Mouse (Mus musculus): ENCODE measurements around the gene Nmu. TPM values are rescaled to one million over a fixed set of nuclear protein-coding genes. Genes with fewer than 3 reads are reported as not detected.

Gene Nmu
- 2.6 and 2.7 TPM in 2 replicates for polyA plus RNA-seq (2015; fragmentation: Nextera tagmentation; extraction: Ambion mirVana)

GRCm38 (mm10) chr5:76363453-76364104 lies at the start of gene Nmu:
TSS of gene Nmu (minus strand) at chr5:76363788.
- Histone ChIP-seq H3K27ac (replicated peaks) (no peak within 1 kb of the TSS), H3K4me2 (peak within 1 kb of the TSS; percentile 71), H3K36me3 (no peaks in the 10 kb centered on the region), H3K4me3 (replicated peaks) (peak within 1 kb of the TSS; percentile 36), H3K27me3 (replicated peaks) (peaks cover 13% of the 10 kb centered on the region), H3K9ac (replicated peaks) (peak within 1 kb of the TSS; percentile 38), H3K4me1 (peaks cover 13% of the 10 kb centered on the region), H3K9me3 (replicated peaks) (no peaks in the 10 kb centered on the region)
- ATAC-seq (ENCODE audit: low FRiP score) = no peak
- WGBS = 6% methylated on average over 34 of the region's 35 CpGs

GRCm38 (mm10) chr5:76411697-76412096 lies 48.1 kb upstream of the Nmu start:
- ATAC-seq (ENCODE audit: low FRiP score) = no peak
- Histone ChIP-seq H3K9me3 (replicated peaks) (no peaks in the 10 kb centered on the region), H3K27me3 (replicated peaks) (no peaks in the 10 kb centered on the region), H3K4me3 (replicated peaks) (no peak overlapping the region), H3K4me2 (no peak overlapping the region), H3K36me3 (no peaks in the 10 kb centered on the region), H3K4me1 (no peaks in the 10 kb centered on the region), H3K9ac (replicated peaks) (no peak overlapping the region), H3K27ac (replicated peaks) (no peak overlapping the region)
- 92% methylated on average over 4 of the region's 4 CpGs for WGBS

GRCm38 (mm10) chr5:76394382-76394781 lies 30.8 kb upstream of the Nmu start:
- H3K27me3 ChIP-seq (replicated peaks) = no peaks in the 10 kb centered on the region
- no peaks in the 10 kb centered on the region for H3K9me3 ChIP-seq (replicated peaks)
- H3K4me2 ChIP-seq = no peak overlapping the region
- WGBS = 92% methylated on average over 5 of the region's 5 CpGs
- no peak overlapping the region for H3K9ac ChIP-seq (replicated peaks)
- H3K4me3 ChIP-seq (replicated peaks) = no peak overlapping the region
- no peaks in the 10 kb centered on the region for H3K36me3 ChIP-seq
- no peak for ATAC-seq (ENCODE audit: low FRiP score)
- H3K27ac ChIP-seq (replicated peaks) = no peak overlapping the region
- H3K4me1 ChIP-seq = no peaks in the 10 kb centered on the region

- no peak overlapping the region for H3K9ac ChIP-seq (replicated peaks)
- no peaks in the 10 kb centered on the region for H3K36me3 ChIP-seq
- H3K4me2 ChIP-seq = no peak overlapping the region
- ATAC-seq (ENCODE audit: low FRiP score) = no peak
- no peaks in the 10 kb centered on the region for H3K9me3 ChIP-seq (replicated peaks)
- H3K27ac ChIP-seq (replicated peaks) = no peak overlapping the region
- H3K4me1 ChIP-seq = no peaks in the 10 kb centered on the region
- WGBS = 85% methylated on average over 10 of the region's 10 CpGs
- H3K27me3 ChIP-seq (replicated peaks) = no peaks in the 10 kb centered on the region
- no peak overlapping the region for H3K4me3 ChIP-seq (replicated peaks)
Observed at GRCm38 (mm10) chr5:76389041-76389795, 25.6 kb upstream of the Nmu start.

- H3K27me3 ChIP-seq (replicated peaks) = no peaks in the 10 kb centered on the region
- no peak for ATAC-seq (ENCODE audit: low FRiP score)
- no peaks in the 10 kb centered on the region for H3K36me3 ChIP-seq
- H3K4me1 ChIP-seq = no peaks in the 10 kb centered on the region
- WGBS = 98% methylated on average over 2 of the region's 2 CpGs
- H3K9ac ChIP-seq (replicated peaks) = no peak overlapping the region
- no peak overlapping the region for H3K27ac ChIP-seq (replicated peaks)
- H3K9me3 ChIP-seq (replicated peaks) = no peaks in the 10 kb centered on the region
- H3K4me3 ChIP-seq (replicated peaks) = no peak overlapping the region
- no peak overlapping the region for H3K4me2 ChIP-seq
Observed at GRCm38 (mm10) chr5:76388474-76388873, 24.9 kb upstream of the Nmu start.

- no peaks in the 10 kb centered on the region for H3K4me1 ChIP-seq
- H3K27ac ChIP-seq (replicated peaks) = 0 out of 2 replicates have a peak overlapping the region, but pooled peaks have one; percentile 15
- H3K4me3 ChIP-seq (replicated peaks) = no peak overlapping the region
- H3K36me3 ChIP-seq = no peaks in the 10 kb centered on the region
- 82% methylated on average over 6 of the region's 6 CpGs for WGBS
- no peak for ATAC-seq (ENCODE audit: low FRiP score)
- H3K9ac ChIP-seq (replicated peaks) = no peak overlapping the region
- H3K27me3 ChIP-seq (replicated peaks) = no peaks in the 10 kb centered on the region
- no peaks in the 10 kb centered on the region for H3K9me3 ChIP-seq (replicated peaks)
- H3K4me2 ChIP-seq = no peak overlapping the region
Observed at GRCm38 (mm10) chr5:76383673-76384072, 20.1 kb upstream of the Nmu start.

- Histone ChIP-seq H3K27ac (replicated peaks) (no peak overlapping the region), H3K9me3 (replicated peaks) (no peaks in the 10 kb centered on the region), H3K4me1 (no peaks in the 10 kb centered on the region), H3K36me3 (no peaks in the 10 kb centered on the region), H3K9ac (replicated peaks) (no peak overlapping the region), H3K4me3 (replicated peaks) (no peak overlapping the region), H3K27me3 (replicated peaks) (no peaks in the 10 kb centered on the region), H3K4me2 (no peak overlapping the region)
- no peak for ATAC-seq (ENCODE audit: low FRiP score)
- 94% methylated on average over 5 of the region's 5 CpGs for WGBS
Observed at GRCm38 (mm10) chr5:76381836-76382235, 18.2 kb upstream of the Nmu start.

- Histone ChIP-seq H3K9ac (replicated peaks) (no peak overlapping the region), H3K4me2 (no peak overlapping the region), H3K4me3 (replicated peaks) (no peak overlapping the region), H3K27me3 (replicated peaks) (no peaks in the 10 kb centered on the region), H3K9me3 (replicated peaks) (no peaks in the 10 kb centered on the region), H3K4me1 (no peaks in the 10 kb centered on the region), H3K36me3 (no peaks in the 10 kb centered on the region), H3K27ac (replicated peaks) (no peak overlapping the region)
- 51% methylated on average over 3 of the region's 3 CpGs for WGBS
- ATAC-seq (ENCODE audit: low FRiP score) = no peak
Observed at GRCm38 (mm10) chr5:76379216-76379615, 15.6 kb upstream of the Nmu start.

GRCm38 (mm10) chr5:76369215-76369840 lies 5.7 kb upstream of the Nmu start:
- no peaks in the 10 kb centered on the region for H3K36me3 ChIP-seq
- peaks cover under 1% of the 10 kb centered on the region; the same call in 1 of the 2 replicates for H3K27me3 ChIP-seq (replicated peaks)
- H3K9ac ChIP-seq (replicated peaks) = no peak overlapping the region
- no peak overlapping the region for H3K4me2 ChIP-seq
- H3K27ac ChIP-seq (replicated peaks) = no peak overlapping the region
- no peak overlapping the region for H3K4me3 ChIP-seq (replicated peaks)
- no peak for ATAC-seq (ENCODE audit: low FRiP score)
- H3K4me1 ChIP-seq = no peaks in the 10 kb centered on the region
- 86% methylated on average over 8 of the region's 8 CpGs for WGBS
- no peaks in the 10 kb centered on the region for H3K9me3 ChIP-seq (replicated peaks)

- Histone ChIP-seq H3K4me3 (replicated peaks) (no peak overlapping the region), H3K4me2 (no peak overlapping the region), H3K27me3 (replicated peaks) (peaks cover 13% of the 10 kb centered on the region), H3K9me3 (replicated peaks) (no peaks in the 10 kb centered on the region), H3K36me3 (no peaks in the 10 kb centered on the region), H3K4me1 (peaks cover 13% of the 10 kb centered on the region), H3K27ac (replicated peaks) (no peak overlapping the region), H3K9ac (replicated peaks) (no peak overlapping the region)
- no peak for ATAC-seq (ENCODE audit: low FRiP score)
- 35% methylated on average over 5 of the region's 5 CpGs for WGBS
Observed at GRCm38 (mm10) chr5:76365406-76365805, 1.8 kb upstream of the Nmu start.

- Histone ChIP-seq H3K27ac (replicated peaks) (no peak overlapping the region), H3K4me1 (peaks cover 13% of the 10 kb centered on the region), H3K9ac (replicated peaks) (no peak overlapping the region), H3K9me3 (replicated peaks) (no peaks in the 10 kb centered on the region), H3K4me3 (replicated peaks) (no peak overlapping the region), H3K4me2 (no peak overlapping the region), H3K36me3 (no peaks in the 10 kb centered on the region), H3K27me3 (replicated peaks) (peaks cover 13% of the 10 kb centered on the region)
- 81% methylated on average over 4 of the region's 4 CpGs for WGBS
- no peak for ATAC-seq (ENCODE audit: low FRiP score)
Observed at GRCm38 (mm10) chr5:76360786-76361185, 2.8 kb downstream of the Nmu start.

- H3K27me3 ChIP-seq (replicated peaks) = peaks cover 13% of the 10 kb centered on the region
- WGBS = 69% methylated on average over 1 of the region's 1 CpGs
- H3K9ac ChIP-seq (replicated peaks) = no peak overlapping the region
- H3K4me3 ChIP-seq (replicated peaks) = no peak overlapping the region
- no peak for ATAC-seq (ENCODE audit: low FRiP score)
- no peaks in the 10 kb centered on the region for H3K36me3 ChIP-seq
- H3K9me3 ChIP-seq (replicated peaks) = no peaks in the 10 kb centered on the region
- peaks cover 13% of the 10 kb centered on the region for H3K4me1 ChIP-seq
- no peak overlapping the region for H3K4me2 ChIP-seq
- no peak overlapping the region for H3K27ac ChIP-seq (replicated peaks)
Observed at GRCm38 (mm10) chr5:76360057-76360456, 3.5 kb downstream of the Nmu start.

Measured in neural tube, embryonic 15.5 days (tissue).